Mouse (Mus musculus) intestine, embryonic 14.5 days (tissue): ENCODE measurements at regions not wholly inside any gene's neighbourhood (a gene's known extent, or its start where the extent isn't known, plus 50 kb on each side); places are given as distances from the start of the nearest gene placed in this dataset.

Source experiments
- ATAC-seq: fragments of 200-750 bp; cut with Nextera tagmentation; replicated peaks from 2 replicates; pipeline ENCODE4 v1.8.0; 2017; ENCODE audit warnings: low read depth, moderate number of reproducible peaks, moderate TSS enrichment, moderate library complexity; ENCODE audit not compliant: low FRiP score, low TSS enrichment
- DNase-seq: peaks from one replicate; pipeline ENCODE4 v3.0.0-alpha.2; 2018; ENCODE audit warnings: low spot score
- H3K27ac ChIP-seq: fragments of 300-500 bp; sonication (generic); 2 replicates; pipeline ENCODE4 v1.5.1; 2014; ENCODE audit warnings: low read depth, mild to moderate bottlenecking, control low read depth
- H3K27me3 ChIP-seq: fragments of 300-500 bp; sonication (generic); replicated peaks from 2 replicates; pipeline ENCODE4 v1.6.1; 2014; ENCODE audit warnings: low read length, control low read depth; ENCODE audit not compliant: control insufficient read depth, insufficient read depth
- H3K36me3 ChIP-seq: fragments of 300-500 bp; sonication (generic); 2 replicates; pipeline ENCODE4 v1.6.1; 2014; ENCODE audit warnings: low read length, control low read depth; ENCODE audit not compliant: control insufficient read depth, insufficient read depth
- H3K4me1 ChIP-seq: fragments of 300-500 bp; sonication (generic); replicated peaks from 2 replicates; pipeline ENCODE4 v1.6.1; 2014; ENCODE audit warnings: low read length, control low read depth, mixed read lengths; ENCODE audit not compliant: control insufficient read depth, insufficient read depth
- H3K4me2 ChIP-seq: fragments of 300-500 bp; sonication (generic); 2 replicates; pipeline ENCODE4 v1.6.1; 2014; ENCODE audit warnings: low read length
- H3K4me3 ChIP-seq: fragments of 300-500 bp; sonication (generic); 2 replicates; pipeline ENCODE4 v1.5.1; 2014; ENCODE audit warnings: low read depth, low read length, control low read depth, mixed read lengths
- H3K9ac ChIP-seq: fragments of 300-500 bp; sonication (generic); 2 replicates; pipeline ENCODE4 v1.6.1; 2014; ENCODE audit warnings: mild to moderate bottlenecking, low read length
- H3K9me3 ChIP-seq: fragments of 300-500 bp; sonication (generic); 2 replicates; pipeline ENCODE4 v1.6.1; 2016; ENCODE audit warnings: low read length, control low read depth; ENCODE audit not compliant: control insufficient read depth
- WGBS: fragments of 180-500 bp; shearing (Covaris S2); extraction: QIAGEN DNeasy Blood & Tissue Kit; methylation state at CpG from one replicate; pipeline ENCODE4 v1.1.7; 2014; 5-methylcytosine and 5-hydroxymethylcytosine counted together

- Histone ChIP-seq H3K27me3 (no peaks in the 10 kb centered on the region), H3K9ac (no peak overlapping the region), H3K4me3 (no peak overlapping the region), H3K9me3 (no peaks in the 10 kb centered on the region), H3K4me1 (no peaks in the 10 kb centered on the region), H3K27ac (no peak overlapping the region), H3K36me3 (no peaks in the 10 kb centered on the region), H3K4me2 (no peak overlapping the region)
- ATAC-seq (no peak), DNase-seq (no peak)
- 86% methylated on average over 5 of the region's 5 CpGs for WGBS
Measured at GRCm38 (mm10) chr15:5623021-5623420, 379.0 kb upstream of the Ptger4 start.

- H3K27ac ChIP-seq: no peak overlapping the region
- H3K9me3 ChIP-seq: no peaks in the 10 kb centered on the region
- no peaks in the 10 kb centered on the region for H3K27me3 ChIP-seq
- ATAC-seq (no peak), DNase-seq (no peak)
- no peaks in the 10 kb centered on the region for H3K36me3 ChIP-seq
- no peak overlapping the region for H3K9ac ChIP-seq
- H3K4me2 ChIP-seq: no peak overlapping the region
- 84% methylated on average over 2 of the region's 2 CpGs for WGBS
- H3K4me3 ChIP-seq: no peak overlapping the region
- H3K4me1 ChIP-seq: no peaks in the 10 kb centered on the region
Measured at GRCm38 (mm10) chr15:5625367-5625766, 381.4 kb upstream of the Ptger4 start.

- Histone ChIP-seq H3K4me3 (no peak overlapping the region), H3K27ac (no peak overlapping the region), H3K36me3 (no peaks in the 10 kb centered on the region), H3K27me3 (no peaks in the 10 kb centered on the region), H3K4me2 (no peak overlapping the region), H3K9me3 (no peaks in the 10 kb centered on the region), H3K9ac (no peak overlapping the region), H3K4me1 (no peaks in the 10 kb centered on the region)
- no peak for ATAC-seq
- 63% methylated on average over 1 of the region's 1 CpGs for WGBS
- DNase-seq: no peak
Measured at GRCm38 (mm10) chr15:5646673-5647072, 402.7 kb upstream of the Ptger4 start.

DNA sequence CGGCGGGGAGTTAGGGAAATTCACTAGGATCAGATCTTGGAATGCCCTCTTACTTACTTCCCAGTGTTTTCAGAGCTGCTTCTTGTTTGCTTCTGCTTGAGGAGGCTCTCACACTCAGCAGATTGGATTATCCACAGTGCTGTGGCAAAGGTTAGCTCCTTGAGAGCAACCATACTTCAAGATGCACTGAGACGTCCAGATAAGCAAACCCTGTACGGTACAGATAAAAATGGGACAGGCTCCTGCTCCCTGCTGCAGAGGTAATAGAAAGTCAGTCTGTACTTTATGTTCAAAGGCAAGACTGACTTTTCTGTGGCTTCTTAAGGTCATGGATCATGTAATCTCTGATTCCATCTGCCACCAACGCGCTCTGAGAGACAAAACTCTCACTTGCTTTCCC is 414.8 kb upstream of the Ptger4 start:
- DNase-seq (no peak), ATAC-seq (no peak)
- Histone ChIP-seq H3K36me3 (no peaks in the 10 kb centered on the region), H3K27ac (no peak overlapping the region), H3K9ac (no peak overlapping the region), H3K4me1 (no peaks in the 10 kb centered on the region), H3K4me3 (no peak overlapping the region), H3K9me3 (no peaks in the 10 kb centered on the region), H3K27me3 (no peaks in the 10 kb centered on the region), H3K4me2 (no peak overlapping the region)
- WGBS: 76% methylated on average over 6 of the region's 6 CpGs

- no peak overlapping the region for H3K27ac ChIP-seq
- H3K4me2 ChIP-seq: no peak overlapping the region
- no peak overlapping the region for H3K9ac ChIP-seq
- H3K27me3 ChIP-seq: no peaks in the 10 kb centered on the region
- H3K9me3 ChIP-seq: no peaks in the 10 kb centered on the region
- no peak for ATAC-seq
- H3K4me3 ChIP-seq: no peak overlapping the region
- no peak for DNase-seq
- no peaks in the 10 kb centered on the region for H3K4me1 ChIP-seq
- WGBS: 73% methylated on average over 3 of the region's 3 CpGs
- no peaks in the 10 kb centered on the region for H3K36me3 ChIP-seq
Measured at GRCm38 (mm10) chr15:5660819-5661218, 416.8 kb upstream of the Ptger4 start.

DNA sequence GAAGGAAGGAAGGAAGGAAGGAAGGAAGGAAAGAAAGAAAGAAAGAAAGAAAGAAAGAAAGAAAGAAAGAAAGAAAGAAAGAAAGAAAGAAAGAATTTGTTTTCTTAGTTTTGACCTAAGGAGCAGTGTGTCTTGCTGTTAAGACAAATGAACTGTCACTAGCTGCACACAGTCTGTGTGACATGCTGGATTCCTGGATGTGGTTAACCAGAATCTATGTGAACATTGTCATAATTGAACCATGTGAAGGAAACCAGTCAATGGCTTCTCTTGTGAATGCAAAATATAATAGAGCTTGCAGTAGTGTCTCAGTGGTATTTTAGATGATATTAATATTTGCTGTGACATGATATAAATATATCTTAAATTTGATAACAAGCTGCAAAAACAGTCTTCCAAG is 427.8 kb upstream of the Ptger4 start:
- Histone ChIP-seq H3K4me2 (no peak overlapping the region), H3K9me3 (no peaks in the 10 kb centered on the region), H3K4me3 (no peak overlapping the region), H3K4me1 (no peaks in the 10 kb centered on the region), H3K27ac (no peak overlapping the region), H3K27me3 (no peaks in the 10 kb centered on the region), H3K9ac (no peak overlapping the region), H3K36me3 (no peaks in the 10 kb centered on the region)
- DNase-seq (no peak), ATAC-seq (no peak)

- ATAC-seq: no peak
- no peak overlapping the region for H3K27ac ChIP-seq
Measured at GRCm38 (mm10) chr15:5676704-5677103, 432.7 kb upstream of the Ptger4 start.

DNA sequence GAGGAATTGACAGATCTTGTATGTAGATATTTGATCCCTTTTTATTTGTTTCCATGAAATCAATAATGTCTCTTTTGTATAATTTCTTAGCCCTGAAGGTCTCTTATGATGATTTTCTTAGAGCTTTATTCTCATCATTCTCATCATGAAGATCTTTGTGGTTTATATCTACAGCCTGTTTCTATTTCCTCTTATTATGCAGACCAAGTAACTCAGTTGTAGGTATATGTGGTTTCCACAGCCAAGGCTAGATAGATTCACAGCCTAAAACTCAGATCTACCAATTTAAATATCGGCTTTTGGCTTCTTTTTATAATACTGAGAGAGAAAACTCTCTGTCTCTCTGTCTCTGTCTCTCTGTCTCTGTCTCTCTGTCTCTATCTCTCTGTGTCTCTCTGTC is 449.8 kb upstream of the Ptger4 start:
- Histone ChIP-seq H3K4me1 (no peaks in the 10 kb centered on the region), H3K9me3 (no peaks in the 10 kb centered on the region), H3K9ac (no peak overlapping the region), H3K27me3 (no peaks in the 10 kb centered on the region), H3K4me3 (no peak overlapping the region), H3K4me2 (no peak overlapping the region), H3K27ac (no peak overlapping the region), H3K36me3 (no peaks in the 10 kb centered on the region)
- WGBS: 84% methylated on average over 1 of the region's 1 CpGs
- ATAC-seq (no peak), DNase-seq (no peak)

More at GRCm38 (mm10) chr15:5676704-5677103, 432.7 kb upstream of the Ptger4 start:
- 46% methylated on average over 3 of the region's 3 CpGs for WGBS
- Histone ChIP-seq H3K9me3 (no peaks in the 10 kb centered on the region), H3K4me1 (no peaks in the 10 kb centered on the region), H3K4me3 (no peak overlapping the region), H3K27me3 (no peaks in the 10 kb centered on the region), H3K4me2 (no peak overlapping the region), H3K36me3 (no peaks in the 10 kb centered on the region), H3K9ac (no peak overlapping the region)
- DNase-seq: no peak

DNA sequence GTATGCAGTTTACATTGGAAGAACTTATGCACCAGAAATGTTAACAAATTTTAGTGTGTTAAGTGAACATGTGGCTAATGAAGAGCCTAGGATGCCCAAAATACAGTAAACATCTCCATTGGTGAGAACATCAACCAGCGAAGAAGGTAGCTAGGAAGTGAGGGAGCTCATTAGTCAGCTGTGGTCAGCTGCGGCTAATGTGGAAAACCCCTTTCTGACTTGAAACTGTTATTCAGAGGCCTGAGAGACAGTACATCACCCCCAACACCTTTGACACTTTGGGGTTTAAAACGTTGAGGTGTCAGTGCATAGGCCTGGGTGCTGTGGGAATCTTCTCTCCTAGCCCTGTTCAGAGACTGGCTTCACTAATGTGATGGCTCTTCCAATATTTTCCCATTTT is 451.0 kb upstream of the Ptger4 start:
- DNase-seq (no peak), ATAC-seq (no peak)

More for the DNA sequence above, 451.0 kb upstream of the Ptger4 start:
- no peak overlapping the region for H3K9ac ChIP-seq
- no peaks in the 10 kb centered on the region for H3K36me3 ChIP-seq
- no peak overlapping the region for H3K4me3 ChIP-seq
- no peak overlapping the region for H3K4me2 ChIP-seq
- no peaks in the 10 kb centered on the region for H3K9me3 ChIP-seq
- no peaks in the 10 kb centered on the region for H3K27me3 ChIP-seq
- 78% methylated on average over 3 of the region's 3 CpGs for WGBS
- no peaks in the 10 kb centered on the region for H3K4me1 ChIP-seq
- no peak overlapping the region for H3K27ac ChIP-seq
